Mouse (Mus musculus) C2C12 (cell line): ENCODE data around the gene Dctd. TPM values are rescaled to one million over a fixed set of nuclear protein-coding genes. Genes with fewer than 3 reads are reported as not detected.

ENCODE experiments used
- H3K27me3 ChIP-seq: one replicate; pipeline ENCODE4 v1.6.1; 2011; ENCODE audit not compliant: control insufficient read depth, insufficient read depth, insufficient read length
- H3K36me3 ChIP-seq: one replicate; pipeline ENCODE4 v1.6.1; 2011; ENCODE audit not compliant: control insufficient read depth, insufficient read depth
- H3K4me3 ChIP-seq: one replicate; pipeline ENCODE4 v1.5.1; 2011; ENCODE audit warnings: mild to moderate bottlenecking, control low read depth; ENCODE audit not compliant: poor library complexity, insufficient read depth, severe bottlenecking
- H3K79me2 ChIP-seq: one replicate; pipeline ENCODE4 v1.6.1; 2011; ENCODE audit not compliant: control insufficient read depth, insufficient read depth
- H3K79me3 ChIP-seq: one replicate; pipeline ENCODE4 v1.6.1; 2011; ENCODE audit warnings: low read depth, control low read depth
- H3ac ChIP-seq: one replicate; pipeline ENCODE3; 2011; ENCODE audit warnings: low read depth; ENCODE audit not compliant: control insufficient read depth, insufficient read length
- CEBPB ChIP-seq: IDR thresholded peaks from one replicate; pipeline ENCODE4 v1.6.1; 2011; ENCODE audit warnings: low read depth, mild to moderate bottlenecking, control low read depth, moderate library complexity
- CTCF ChIP-seq: IDR thresholded peaks from one replicate; pipeline ENCODE4 v1.5.1; 2011; ENCODE audit not compliant: control insufficient read depth, insufficient read depth, insufficient read length
- FOSL1 ChIP-seq: IDR thresholded peaks from one replicate; pipeline ENCODE4 v1.8.0; 2011; ENCODE audit warnings: mild to moderate bottlenecking, low read length; ENCODE audit not compliant: poor library complexity, insufficient read depth, severe bottlenecking
- MAX ChIP-seq: IDR thresholded peaks from one replicate; pipeline ENCODE4 v1.6.1; 2011; ENCODE audit warnings: mild to moderate bottlenecking, control low read depth
- MYOD1 ChIP-seq: IDR thresholded peaks from one replicate; pipeline ENCODE4 v1.6.1; 2011; ENCODE audit warnings: low read depth; ENCODE audit not compliant: control insufficient read depth, insufficient read length
- MYOG ChIP-seq: IDR thresholded peaks from one replicate; pipeline ENCODE4 v1.6.1; 2011; ENCODE audit not compliant: control insufficient read depth, insufficient read length; ENCODE audit errors: extremely low read depth
- USF1 ChIP-seq: IDR thresholded peaks from one replicate; pipeline ENCODE4 v1.6.1; 2011; ENCODE audit warnings: low read depth, mild to moderate bottlenecking, control low read depth, moderate library complexity
- polyA plus RNA-seq: library from polyadenylated mRNA; unstranded; fragments of >200 nt; fragmentation: generic; extraction: Trizol; gene quantifications from one replicate; pipeline ENCODE4 v1.2.1, GENCODE M21; 2012; ENCODE audit warnings: missing spikeins

The Dctd gene
- polyA plus RNA-seq, 1 experiment, result 27.2 TPM

GRCm38 (mm10) chr8:48109856-48110780, 11.2 kb downstream of the Dctd start:
- H3K4me3 ChIP-seq, result peak overlapping the region; percentile 50
- peaks cover 18% of the 10 kb centered on the region for H3K36me3 ChIP-seq
- no peaks in the 10 kb centered on the region for H3K27me3 ChIP-seq
- TF ChIP-seq MAX, result peak; percentile 63
- no peak for TF ChIP-seq CTCF
- no peak for TF ChIP-seq MYOD1
- no peak for TF ChIP-seq FOSL1
- no peak for TF ChIP-seq MYOG
- peak; percentile 33 for TF ChIP-seq USF1
- peak overlapping the region; percentile 95 for H3ac ChIP-seq
- peaks cover 26% of the 10 kb centered on the region for H3K79me2 ChIP-seq
- no peaks in the 10 kb centered on the region for H3K79me3 ChIP-seq

- no peaks in the 10 kb centered on the region for H3K79me3 ChIP-seq
- H3K4me3 ChIP-seq, result no peak overlapping the region
- H3K36me3 ChIP-seq, result peaks cover 54% of the 10 kb centered on the region
- no peaks in the 10 kb centered on the region for H3K27me3 ChIP-seq
- peaks cover 26% of the 10 kb centered on the region for H3K79me2 ChIP-seq
- no peak overlapping the region for H3ac ChIP-seq
- no peak for TF ChIP-seq CTCF
- TF ChIP-seq CEBPB, result no peak
- no peak for TF ChIP-seq MYOG
- TF ChIP-seq MAX, result no peak
- TF ChIP-seq FOSL1, result no peak
- no peak for TF ChIP-seq USF1
- no peak for TF ChIP-seq MYOD1
Measured at GRCm38 (mm10) chr8:48114591-48114990, 15.7 kb downstream of the Dctd start.

- no peak overlapping the region for H3ac ChIP-seq
- no peak overlapping the region for H3K4me3 ChIP-seq
- no peaks in the 10 kb centered on the region for H3K79me3 ChIP-seq
- no peak for TF ChIP-seq MYOG
- H3K79me2 ChIP-seq, result no peaks in the 10 kb centered on the region
- no peaks in the 10 kb centered on the region for H3K27me3 ChIP-seq
- peaks cover 46% of the 10 kb centered on the region for H3K36me3 ChIP-seq
Measured at GRCm38 (mm10) chr8:48122991-48123390, 24.1 kb downstream of the Dctd start.

DNA sequence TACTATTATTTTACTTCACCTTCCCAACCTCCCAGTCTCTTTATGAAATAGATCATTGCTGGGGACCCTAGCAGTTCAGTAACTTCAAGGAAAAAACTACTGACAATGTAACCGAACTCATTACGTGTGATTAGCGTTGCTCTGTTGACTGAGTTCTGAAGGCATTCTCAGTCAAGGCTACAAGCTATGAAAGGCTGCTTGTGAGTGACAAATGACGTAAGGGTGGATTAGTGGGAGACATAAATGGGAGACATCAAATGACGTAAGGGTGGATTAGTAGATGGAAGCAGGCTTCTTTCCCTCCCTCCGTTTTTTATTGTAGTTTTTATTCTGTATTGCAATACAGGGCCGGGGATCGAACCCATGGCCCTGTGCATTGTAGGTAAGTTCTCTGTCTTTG, 26.0 kb downstream of the Dctd start:
- TF ChIP-seq MYOD1 (no peak), FOSL1 (no peak), CEBPB (no peak), MAX (no peak), USF1 (no peak), MYOG (no peak), CTCF (no peak)
- H3K79me2 ChIP-seq, result no peaks in the 10 kb centered on the region
- no peak overlapping the region for H3K4me3 ChIP-seq
- H3K36me3 ChIP-seq, result peaks cover 46% of the 10 kb centered on the region
- no peak overlapping the region for H3ac ChIP-seq
- H3K27me3 ChIP-seq, result no peaks in the 10 kb centered on the region
- H3K79me3 ChIP-seq, result no peaks in the 10 kb centered on the region

- no peak for TF ChIP-seq FOSL1
- TF ChIP-seq MAX, result no peak
- TF ChIP-seq CEBPB, result no peak
- TF ChIP-seq MYOG, result no peak
- Histone ChIP-seq H3K27me3 (no peaks in the 10 kb centered on the region), H3K79me3 (no peaks in the 10 kb centered on the region), H3ac (no peak overlapping the region), H3K36me3 (peaks cover 53% of the 10 kb centered on the region), H3K4me3 (no peak overlapping the region), H3K79me2 (no peaks in the 10 kb centered on the region)
Measured at GRCm38 (mm10) chr8:48126954-48127353, 28.1 kb downstream of the Dctd start.

DNA sequence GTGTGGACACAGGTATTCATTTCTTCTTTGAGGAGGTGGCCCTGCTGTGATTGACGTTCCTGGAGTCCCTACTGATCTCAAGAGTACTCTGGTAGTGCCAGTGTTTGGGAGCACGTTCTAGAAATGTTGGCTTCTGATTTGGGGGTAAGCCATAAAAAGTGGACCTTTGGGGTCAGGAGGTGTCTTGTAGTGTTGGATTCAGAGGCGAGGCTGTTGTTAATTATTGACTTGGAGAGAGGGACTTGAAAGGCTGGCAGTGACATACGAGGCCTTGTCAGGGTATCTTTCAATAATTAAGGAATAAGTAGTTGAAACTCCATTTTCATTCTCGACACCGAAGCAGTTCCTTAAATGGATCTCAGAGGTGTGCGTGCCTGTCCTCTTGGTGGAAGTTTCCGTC, 31.4 kb downstream of the Dctd start:
- no peak for TF ChIP-seq FOSL1
- no peak for TF ChIP-seq MYOD1
- TF ChIP-seq MAX, result no peak
- no peak for TF ChIP-seq USF1
- peaks cover 41% of the 10 kb centered on the region for H3K36me3 ChIP-seq
- H3K27me3 ChIP-seq, result no peaks in the 10 kb centered on the region
- no peaks in the 10 kb centered on the region for H3K79me3 ChIP-seq
- H3K79me2 ChIP-seq, result no peaks in the 10 kb centered on the region
- H3ac ChIP-seq, result no peak overlapping the region
- H3K4me3 ChIP-seq, result no peak overlapping the region
